Mouse (Mus musculus): Measurements from ENCODE around the gene Pex5.

Gene Pex5

GRCm38 (mm10) chr6:124414927-124415325 is at the start of gene Pex5:
Gene Pex5, minus strand, starts transcription at chr6:124415067.
- peak; percentile 97 for DNase-seq (ENCODE audit: low spot score)

GRCm38 (mm10) chr6:124463881-124464291 is 49.0 kb upstream of the Pex5 start:
- no peak for DNase-seq (ENCODE audit: low spot score)

GRCm38 (mm10) chr6:124459388-124459787 is 44.5 kb upstream of the Pex5 start:
- no peak for DNase-seq (ENCODE audit: low spot score)

GRCm38 (mm10) chr6:124458505-124458904 is 43.6 kb upstream of the Pex5 start:
- no peak for DNase-seq (ENCODE audit: low spot score)

GRCm38 (mm10) chr6:124457827-124458226 is 43.0 kb upstream of the Pex5 start:
- no peak for DNase-seq (ENCODE audit: low spot score)

- no peak for DNase-seq (ENCODE audit: low spot score)
These were observed 41.4 kb upstream of the Pex5 start for GRCm38 (mm10) chr6:124456243-124456642.

GRCm38 (mm10) chr6:124453756-124454155 is 38.9 kb upstream of the Pex5 start:
- peak; percentile 31 for DNase-seq (ENCODE audit: low spot score)

- no peak for DNase-seq (ENCODE audit: low spot score)
These were observed 37.1 kb upstream of the Pex5 start for GRCm38 (mm10) chr6:124451995-124452394.

- no peak for DNase-seq (ENCODE audit: low spot score)
These were observed 35.0 kb upstream of the Pex5 start for GRCm38 (mm10) chr6:124449668-124450383.

- DNase-seq (ENCODE audit: low spot score), result no peak
These were observed 34.2 kb upstream of the Pex5 start for GRCm38 (mm10) chr6:124448959-124449667.

- DNase-seq (ENCODE audit: low spot score), result peak; percentile 16
These were observed 33.5 kb upstream of the Pex5 start for GRCm38 (mm10) chr6:124448186-124448852.

GRCm38 (mm10) chr6:124447356-124447755 is 32.5 kb upstream of the Pex5 start:
- no peak for DNase-seq (ENCODE audit: low spot score)

- no peak for DNase-seq (ENCODE audit: low spot score)
These were observed 31.6 kb upstream of the Pex5 start for GRCm38 (mm10) chr6:124446459-124446858.

- no peak for DNase-seq (ENCODE audit: low spot score)
These were observed 31.2 kb upstream of the Pex5 start for GRCm38 (mm10) chr6:124446024-124446423.

- no peak for DNase-seq (ENCODE audit: low spot score)
These were observed 28.5 kb upstream of the Pex5 start for GRCm38 (mm10) chr6:124443338-124443737.

GRCm38 (mm10) chr6:124436245-124436644 is 21.4 kb upstream of the Pex5 start:
- no peak for DNase-seq (ENCODE audit: low spot score)

- no peak for DNase-seq (ENCODE audit: low spot score)
These were observed 20.3 kb upstream of the Pex5 start for GRCm38 (mm10) chr6:124435173-124435572.

- no peak for DNase-seq (ENCODE audit: low spot score)
These were observed 18.9 kb upstream of the Pex5 start for GRCm38 (mm10) chr6:124433688-124434324.

GRCm38 (mm10) chr6:124430784-124431495 is 16.1 kb upstream of the Pex5 start:
- DNase-seq (ENCODE audit: low spot score), result no peak

GRCm38 (mm10) chr6:124430379-124430778 is 15.5 kb upstream of the Pex5 start:
- no peak for DNase-seq (ENCODE audit: low spot score)

- DNase-seq (ENCODE audit: low spot score), result no peak
These were observed 13.1 kb upstream of the Pex5 start for GRCm38 (mm10) chr6:124427791-124428576.
